Mouse (Mus musculus) heart, embryonic 12.5 days (tissue): ENCODE results near the gene Caln1. TPM values are rescaled to one million over a fixed set of nuclear protein-coding genes. Genes with fewer than 3 reads are reported as not detected.

Experiments used
- ATAC-seq: fragments of 200-750 bp; cut with Nextera tagmentation; 2 replicates; pipeline ENCODE4 v1.8.0; 2017; ENCODE audit warnings: moderate TSS enrichment, moderate library complexity; ENCODE audit not compliant: insufficient number of reproducible peaks, low FRiP score
- H3K27ac ChIP-seq: fragments of 300-500 bp; sonication (generic); 2 replicates; pipeline ENCODE4 v1.5.1; 2016; ENCODE audit warnings: mild to moderate bottlenecking, moderate library complexity; ENCODE audit not compliant: poor library complexity, severe bottlenecking
- H3K27me3 ChIP-seq: fragments of 300-500 bp; sonication (generic); replicated peaks from 2 replicates; pipeline ENCODE4 v1.6.1; 2016; ENCODE audit warnings: mild to moderate bottlenecking, moderate library complexity
- H3K36me3 ChIP-seq: fragments of 300-500 bp; sonication (generic); 2 replicates; pipeline ENCODE4 v1.6.1; 2016; ENCODE audit warnings: mild to moderate bottlenecking, moderate library complexity
- H3K4me1 ChIP-seq: fragments of 300-500 bp; sonication (generic); replicated peaks from 2 replicates; pipeline ENCODE4 v1.6.1; 2016; ENCODE audit warnings: mild to moderate bottlenecking
- H3K4me2 ChIP-seq: fragments of 300-500 bp; sonication (generic); 2 replicates; pipeline ENCODE4 v1.6.1; 2016; ENCODE audit warnings: mild to moderate bottlenecking, moderate library complexity
- H3K4me3 ChIP-seq: fragments of 300-500 bp; sonication (generic); 2 replicates; pipeline ENCODE4 v1.5.1; 2016; ENCODE audit warnings: mild to moderate bottlenecking
- H3K9ac ChIP-seq: fragments of 300-500 bp; sonication (generic); 2 replicates; pipeline ENCODE4 v1.6.1; 2016; ENCODE audit warnings: mild to moderate bottlenecking, moderate library complexity
- H3K9me3 ChIP-seq: fragments of 300-500 bp; sonication (generic); replicated peaks from 2 replicates; pipeline ENCODE4 v1.6.1; 2016; ENCODE audit warnings: mild to moderate bottlenecking, moderate library complexity
- WGBS: fragments of 180-500 bp; shearing (Covaris S2); methylation state at CpG from one replicate; pipeline ENCODE4 v1.1.7; 2016; 5-methylcytosine and 5-hydroxymethylcytosine counted together
- polyA plus RNA-seq: library from polyadenylated mRNA; unstranded; fragments of >200 nt; fragmentation: Nextera tagmentation; extraction: Ambion mirVana; gene quantifications from 2 replicates; pipeline ENCODE4 v1.2.1, GENCODE M21; 2016

Caln1 gene
- polyA plus RNA-seq, 1 experiment from 2014 or later = 0.03 TPM

DNA sequence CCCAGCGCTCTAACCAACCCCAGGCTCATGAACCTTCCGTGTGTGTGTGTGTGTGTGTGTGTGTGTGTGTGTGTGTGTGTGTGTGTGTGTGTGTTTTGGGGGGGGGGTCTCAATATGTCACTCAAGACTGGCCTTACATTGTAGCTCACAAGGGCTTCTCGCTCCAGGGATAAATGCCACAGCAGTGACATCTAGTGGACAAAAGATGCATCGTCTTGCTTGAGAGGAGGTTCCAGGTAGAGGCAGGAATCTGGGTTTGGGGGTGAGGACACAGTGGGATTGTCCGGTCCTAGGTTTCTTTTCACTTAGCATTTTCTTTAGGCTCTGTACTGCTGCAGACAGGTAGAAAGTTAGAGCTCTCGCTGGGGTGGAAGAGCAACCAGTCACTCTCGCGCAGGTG is 488.9 kb downstream of the Caln1 start:
- ATAC-seq = no peak
- H3K36me3 ChIP-seq = no peaks in the 10 kb centered on the region
- H3K9me3 ChIP-seq = no peaks in the 10 kb centered on the region
- no peak overlapping the region for H3K27ac ChIP-seq
- no peaks in the 10 kb centered on the region for H3K4me1 ChIP-seq
- H3K4me3 ChIP-seq = no peak overlapping the region
- H3K27me3 ChIP-seq = no peaks in the 10 kb centered on the region
- 26% methylated on average over 8 of the region's 8 CpGs for WGBS
- H3K9ac ChIP-seq = no peak overlapping the region
- H3K4me2 ChIP-seq = no peak overlapping the region

DNA sequence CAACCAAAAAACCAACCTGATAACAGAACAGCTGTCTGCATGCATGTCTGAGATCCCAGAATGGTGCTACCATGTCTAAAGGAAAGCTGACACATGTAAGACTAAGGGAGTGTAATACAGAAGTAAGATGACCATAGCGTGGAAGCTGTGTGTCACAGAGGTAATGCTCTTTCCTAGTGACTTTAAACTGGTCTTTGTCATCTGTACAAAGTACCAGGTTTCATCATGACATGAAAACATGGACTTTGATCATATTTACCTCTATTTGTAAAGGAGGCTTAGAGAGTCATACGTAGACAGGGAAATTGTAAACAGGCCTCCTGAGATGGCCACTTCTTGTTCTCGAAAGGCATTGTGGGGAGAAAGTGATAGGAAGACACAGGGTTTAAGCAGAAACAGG is 489.5 kb downstream of the Caln1 start:
- Histone ChIP-seq H3K4me2 (no peak overlapping the region), H3K27ac (no peak overlapping the region), H3K27me3 (no peaks in the 10 kb centered on the region), H3K9ac (no peak overlapping the region), H3K4me1 (no peaks in the 10 kb centered on the region), H3K36me3 (no peaks in the 10 kb centered on the region), H3K4me3 (no peak overlapping the region), H3K9me3 (no peaks in the 10 kb centered on the region)
- no peak for ATAC-seq
- 65% methylated on average over 3 of the region's 3 CpGs for WGBS

DNA sequence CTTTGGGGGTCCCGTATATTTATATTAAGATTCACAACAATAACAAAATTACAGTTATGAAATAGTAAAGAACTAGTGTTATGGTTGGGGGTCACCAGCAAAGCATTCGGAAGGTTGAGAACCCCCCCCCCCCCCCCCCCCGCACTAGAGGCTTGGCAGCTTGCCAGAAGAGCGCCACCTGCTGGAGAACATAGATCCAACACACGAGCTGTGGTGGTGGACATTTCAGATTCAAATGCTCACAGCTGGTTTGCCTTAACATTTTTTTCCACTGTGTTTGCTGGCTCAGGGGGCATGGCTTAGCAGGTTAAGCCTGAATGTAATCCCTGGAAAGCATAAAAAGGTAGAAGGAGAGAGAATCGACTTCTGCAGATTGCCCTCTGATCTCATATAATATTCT is 490.5 kb downstream of the Caln1 start:
- WGBS = 45% methylated on average over 5 of the region's 6 CpGs
- no peaks in the 10 kb centered on the region for H3K36me3 ChIP-seq
- no peak overlapping the region for H3K4me3 ChIP-seq
- no peak for ATAC-seq
- H3K9ac ChIP-seq = no peak overlapping the region
- no peaks in the 10 kb centered on the region for H3K4me1 ChIP-seq
- H3K27me3 ChIP-seq = no peaks in the 10 kb centered on the region
- H3K27ac ChIP-seq = no peak overlapping the region
- H3K4me2 ChIP-seq = no peak overlapping the region
- no peaks in the 10 kb centered on the region for H3K9me3 ChIP-seq

- H3K4me1 ChIP-seq = no peaks in the 10 kb centered on the region
- H3K9ac ChIP-seq = no peak overlapping the region
- no peak overlapping the region for H3K4me2 ChIP-seq
- no peaks in the 10 kb centered on the region for H3K27me3 ChIP-seq
- no peaks in the 10 kb centered on the region for H3K36me3 ChIP-seq
- H3K4me3 ChIP-seq = no peak overlapping the region
- 57% methylated on average over 5 of the region's 5 CpGs for WGBS
- ATAC-seq = no peak
- no peaks in the 10 kb centered on the region for H3K9me3 ChIP-seq
- no peak overlapping the region for H3K27ac ChIP-seq
Observed at GRCm38 (mm10) chr5:130862302-130862701, 493.0 kb downstream of the Caln1 start.

DNA sequence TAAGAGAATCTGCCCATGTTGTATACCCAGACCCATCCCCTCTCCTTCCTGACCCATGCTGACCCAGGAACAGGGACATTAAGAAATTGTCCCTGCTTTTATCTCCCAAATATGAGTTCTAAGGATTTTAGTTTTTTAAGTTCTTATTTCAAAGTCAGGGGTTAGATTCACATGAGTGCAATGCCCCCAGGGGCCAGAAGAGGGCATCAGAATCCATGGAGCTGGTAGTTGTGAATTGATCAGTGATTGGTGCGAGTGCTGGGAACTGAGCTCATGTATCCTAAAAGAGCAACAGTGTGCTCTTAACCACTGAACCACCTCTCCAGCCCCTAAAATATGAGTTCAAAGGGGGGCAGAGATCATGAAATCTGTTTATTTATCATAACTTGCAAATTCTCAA is 500.6 kb downstream of the Caln1 start:
- 76% methylated on average over 1 of the region's 1 CpGs for WGBS
- Histone ChIP-seq H3K9ac (no peak overlapping the region), H3K4me3 (no peak overlapping the region), H3K9me3 (peaks cover 10% of the 10 kb centered on the region; the same call in 1 of the 2 replicates), H3K4me2 (no peak overlapping the region), H3K36me3 (no peaks in the 10 kb centered on the region), H3K27ac (no peak overlapping the region), H3K4me1 (no peaks in the 10 kb centered on the region), H3K27me3 (no peaks in the 10 kb centered on the region)
- ATAC-seq = no peak

DNA sequence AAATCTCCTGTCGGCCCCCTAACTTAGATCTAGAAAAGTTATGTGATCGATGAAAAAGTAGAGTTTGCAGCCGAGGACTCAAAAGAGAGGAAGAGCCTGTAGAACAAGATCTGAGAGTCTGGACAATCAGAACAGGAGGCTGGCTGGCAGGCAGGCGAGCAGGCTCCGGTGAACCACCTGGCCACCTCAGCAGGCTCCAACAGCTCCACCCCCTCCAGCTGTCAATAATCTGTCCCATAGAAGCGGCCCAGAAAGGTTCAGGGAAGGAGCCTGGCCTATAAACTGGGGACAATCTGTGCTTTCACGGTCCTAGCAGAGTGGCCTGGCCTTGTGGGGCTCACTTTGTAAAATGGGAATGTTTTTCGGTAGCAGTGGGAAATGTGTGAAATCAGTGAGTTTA is 501.8 kb downstream of the Caln1 start:
- Histone ChIP-seq H3K27ac (no peak overlapping the region), H3K9me3 (peaks cover 16% of the 10 kb centered on the region; the same call in 1 of the 2 replicates), H3K4me1 (no peaks in the 10 kb centered on the region), H3K9ac (no peak overlapping the region), H3K4me2 (no peak overlapping the region), H3K36me3 (no peaks in the 10 kb centered on the region), H3K4me3 (no peak overlapping the region), H3K27me3 (no peaks in the 10 kb centered on the region)
- ATAC-seq = no peak
- 42% methylated on average over 8 of the region's 8 CpGs for WGBS

DNA sequence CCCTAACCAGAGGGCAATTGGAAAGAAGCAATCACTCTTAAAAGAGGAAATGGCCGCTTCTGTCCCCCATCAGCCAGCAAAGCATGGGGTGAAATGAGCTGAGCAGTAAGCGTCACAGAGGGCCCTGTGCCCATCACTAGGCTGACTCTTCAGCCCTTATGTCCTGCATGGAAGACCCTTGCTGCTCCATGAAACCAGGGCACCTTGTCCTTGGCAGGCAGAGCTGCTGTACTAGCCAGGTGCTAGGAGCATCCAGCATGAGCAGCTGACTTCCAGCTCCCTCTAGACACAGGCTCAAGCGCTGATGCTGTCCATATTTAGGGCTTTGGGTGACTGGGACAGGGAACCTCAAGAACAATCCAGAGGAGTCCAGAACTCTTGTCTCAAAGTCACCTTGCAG is 506.1 kb downstream of the Caln1 start:
- Histone ChIP-seq H3K36me3 (no peaks in the 10 kb centered on the region), H3K27ac (no peak overlapping the region), H3K9ac (no peak overlapping the region), H3K4me2 (no peak overlapping the region), H3K9me3 (peaks cover 32% of the 10 kb centered on the region), H3K4me1 (no peaks in the 10 kb centered on the region), H3K4me3 (no peak overlapping the region), H3K27me3 (no peaks in the 10 kb centered on the region)
- ATAC-seq = no peak
- WGBS = 76% methylated on average over 3 of the region's 3 CpGs

GRCm38 (mm10) chr5:130880331-130880730 is 511.1 kb downstream of the Caln1 start:
- no peak overlapping the region for H3K27ac ChIP-seq
- H3K36me3 ChIP-seq = no peaks in the 10 kb centered on the region
- H3K9me3 ChIP-seq = peaks cover 24% of the 10 kb centered on the region
- no peaks in the 10 kb centered on the region for H3K4me1 ChIP-seq
- no peak overlapping the region for H3K9ac ChIP-seq
- WGBS = 83% methylated on average over 5 of the region's 5 CpGs
- no peak overlapping the region for H3K4me3 ChIP-seq
- no peak for ATAC-seq
- H3K4me2 ChIP-seq = no peak overlapping the region
- no peaks in the 10 kb centered on the region for H3K27me3 ChIP-seq

- 72% methylated on average over 5 of the region's 5 CpGs for WGBS
- H3K27me3 ChIP-seq = no peaks in the 10 kb centered on the region
- H3K36me3 ChIP-seq = no peaks in the 10 kb centered on the region
- no peak for ATAC-seq
- H3K4me2 ChIP-seq = no peak overlapping the region
- H3K9ac ChIP-seq = no peak overlapping the region
- 0 out of 2 replicates have a peak, but pooled peaks cover 4% of the 10 kb centered on the region for H3K9me3 ChIP-seq
- H3K4me1 ChIP-seq = no peaks in the 10 kb centered on the region
- no peak overlapping the region for H3K27ac ChIP-seq
- no peak overlapping the region for H3K4me3 ChIP-seq
Observed at GRCm38 (mm10) chr5:130891735-130892134, 522.5 kb downstream of the Caln1 start.

DNA sequence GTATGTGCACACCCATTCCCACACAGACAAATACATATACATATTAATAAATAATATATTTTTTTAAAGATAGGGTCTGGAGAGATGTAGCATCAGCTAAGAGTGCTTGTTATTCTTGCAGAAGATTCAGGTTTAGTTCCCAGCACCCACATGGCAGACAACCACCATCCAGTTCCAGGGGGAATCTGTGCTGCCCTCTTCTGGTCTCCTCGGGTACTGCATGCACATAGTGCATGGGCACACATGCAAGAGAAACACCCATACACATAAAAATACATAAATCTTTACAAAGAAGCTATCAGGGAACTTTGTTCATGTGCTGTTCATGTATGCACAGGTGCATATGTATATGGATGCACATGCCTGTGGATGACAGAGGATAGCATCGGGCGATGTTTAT is 526.7 kb downstream of the Caln1 start:
- Histone ChIP-seq H3K36me3 (no peaks in the 10 kb centered on the region), H3K27me3 (no peaks in the 10 kb centered on the region), H3K9me3 (0 out of 2 replicates have a peak, but pooled peaks cover 4% of the 10 kb centered on the region), H3K27ac (no peak overlapping the region), H3K4me2 (no peak overlapping the region), H3K9ac (no peak overlapping the region), H3K4me1 (no peaks in the 10 kb centered on the region), H3K4me3 (no peak overlapping the region)
- ATAC-seq = no peak
- WGBS = 93% methylated on average over 3 of the region's 3 CpGs
